In genomic region chr12:20230141-20230892, GRCm38 (mm10) we compare ENCODE assay signal across 8 mouse cellular contexts.
DNase-seq lines count a peak whose midpoint lies in the region; ATAC-seq and TF ChIP-seq lines count a peak whose summit lies in the region.

No protein-coding gene starts in this region.

- TF ChIP-seq CTCF in liver, postnatal 0 days (IDR thresholded peaks at IDR 0.05; ENCODE audit: low read depth): no peak
- no peak for TF ChIP-seq CTCF in left cerebral cortex, adult 2 months (IDR thresholded peaks at IDR 0.05)

- no peak overlapping the region for H3K27ac ChIP-seq in forebrain, embryonic 11.5 days (ENCODE audit: low read depth, low read length)
- no peak overlapping the region for H3K27ac ChIP-seq in forebrain, embryonic 12.5 days
- no peak overlapping the region for H3K27ac ChIP-seq in liver, postnatal 0 days (ENCODE audit: low read depth)
- no peak overlapping the region for H3K27ac ChIP-seq in left cerebral cortex, adult 2 months

- H3K4me3 ChIP-seq in forebrain, embryonic 11.5 days (ENCODE audit: low read depth, low read length): no peak overlapping the region
- no peak overlapping the region for H3K4me3 ChIP-seq in forebrain, embryonic 12.5 days (replicated peaks)
- H3K4me3 ChIP-seq in liver, postnatal 0 days (ENCODE audit: low read depth, low read length): no peak overlapping the region
- H3K4me3 ChIP-seq in left cerebral cortex, adult 2 months: no peak overlapping the region

- H3K9me3 ChIP-seq in forebrain, embryonic 11.5 days (ENCODE audit: control insufficient read depth, low read length): peaks cover 71% of the 10 kb centered on the region
- peaks cover 77% of the 10 kb centered on the region for H3K9me3 ChIP-seq in forebrain, embryonic 12.5 days
- H3K9me3 ChIP-seq in liver, postnatal 0 days (ENCODE audit: low read length): peaks cover 65% of the 10 kb centered on the region

- no peak overlapping the region for H3K9ac ChIP-seq in forebrain, embryonic 11.5 days (ENCODE audit: low read length)
- no peak overlapping the region for H3K9ac ChIP-seq in forebrain, embryonic 12.5 days
- H3K9ac ChIP-seq in liver, postnatal 0 days (replicated peaks): no peak overlapping the region

- H3K27me3 ChIP-seq in forebrain, embryonic 11.5 days (ENCODE audit: control insufficient read depth, insufficient read depth, low read length): peaks cover 10% of the 10 kb centered on the region
- peaks cover 26% of the 10 kb centered on the region for H3K27me3 ChIP-seq in forebrain, embryonic 12.5 days
- H3K27me3 ChIP-seq in liver, postnatal 0 days (ENCODE audit: insufficient read depth, low read length): no peaks in the 10 kb centered on the region

- H3K36me3 ChIP-seq in forebrain, embryonic 11.5 days (ENCODE audit: control insufficient read depth, insufficient read depth, low read length): peaks cover 2% of the 10 kb centered on the region; the same call in 1 of the 2 replicates
- H3K36me3 ChIP-seq in forebrain, embryonic 12.5 days (replicated peaks): peaks cover 20% of the 10 kb centered on the region; the same call in 1 of the 2 replicates
- no peaks in the 10 kb centered on the region for H3K36me3 ChIP-seq in liver, postnatal 0 days (replicated peaks; ENCODE audit: insufficient read depth, low read length)

- no peak for TF ChIP-seq EP300 in liver, postnatal 0 days (IDR thresholded peaks at IDR 0.05; ENCODE audit: low read depth)

- intact Hi-C loops in left cerebral cortex, adult 2 months (cut with DNase I): no loop called here

- WGBS in forebrain, embryonic 11.5 days: 65% methylated on average over 27 of the region's 27 CpGs
- 67% methylated on average over 27 of the region's 27 CpGs for WGBS in forebrain, embryonic 12.5 days
- WGBS in liver, postnatal 0 days (ENCODE audit: insufficient replicate concordance): 63% methylated on average over 27 of the region's 27 CpGs

- no peak for ATAC-seq in forebrain, embryonic 11.5 days (replicated peaks; ENCODE audit: low FRiP score)
- ATAC-seq in forebrain, embryonic 12.5 days (ENCODE audit: low FRiP score): no peak
- no peak for ATAC-seq in liver, postnatal 0 days

- no peaks in the 10 kb centered on the region for H3K4me1 ChIP-seq in forebrain, embryonic 11.5 days (replicated peaks; ENCODE audit: control insufficient read depth, insufficient read depth, low read length)
- no peaks in the 10 kb centered on the region for H3K4me1 ChIP-seq in forebrain, embryonic 12.5 days
- H3K4me1 ChIP-seq in liver, postnatal 0 days (ENCODE audit: insufficient read depth): no peaks in the 10 kb centered on the region

- peak; percentile 56 for DNase-seq in forebrain, embryonic 11.5 days (ENCODE audit: low spot score)
- peak; percentile 1 for DNase-seq in lung, postnatal 10 days
- DNase-seq in lung, postnatal 36 days: no peak
- DNase-seq in ZHBTc4 (ENCODE audit: low read depth, low spot score): peak; percentile 17
- peak; percentile 23 for DNase-seq in liver, postnatal 0 days
- DNase-seq in left cerebral cortex, adult 2 months (ENCODE audit: extremely low spot score in 1 of 2, low spot score in 2 of 2): no peak
- DNase-seq in frontal cortex, postnatal 25 days (ENCODE audit: low spot score in 2 of 2): no peak

- H3K4me2 ChIP-seq in forebrain, embryonic 11.5 days (ENCODE audit: low read depth, low read length, severe bottlenecking): no peak overlapping the region
- H3K4me2 ChIP-seq in forebrain, embryonic 12.5 days: no peak overlapping the region
- no peak overlapping the region for H3K4me2 ChIP-seq in liver, postnatal 0 days (ENCODE audit: low read depth, low read length)

Comparison
In these comparisons a context has a peak if more than half of its experiments do, and no peak if none do; other contexts are left out.
1. DNase-seq: peak in forebrain, embryonic 11.5 days (single experiment), lung, postnatal 10 days (single experiment), ZHBTc4 (single experiment) and liver, postnatal 0 days (single experiment); none in lung, postnatal 36 days (single experiment), left cerebral cortex, adult 2 months (0 of 2) and frontal cortex, postnatal 25 days (0 of 2).